Mouse (Mus musculus) frontal cortex, adult 2 months (tissue): ENCODE measurements at regions not wholly inside any gene's neighbourhood (a gene's known extent, or its start where the extent isn't known, plus 50 kb on each side); places are given as distances from the start of the nearest gene placed in this dataset.

Experiments
- DNase-seq, 2 experiments: peaks; one replicate each; pipeline ENCODE4 v3.0.0; 2022; ENCODE audit warnings: low spot score in 1 of 2; ENCODE audit errors: extremely low spot score in 1 of 2

GRCm38 (mm10) chr1:122607309-122607708, 1039.5 kb upstream of the Ddx18 start:
- DNase-seq, result no peak

- DNase-seq, result peak in 1 of 2 experiments; percentile 27
These were observed 1008.2 kb upstream of the Ddx18 start for GRCm38 (mm10) chr1:122575954-122576353.

GRCm38 (mm10) chr1:122551596-122551995, 983.8 kb upstream of the Ddx18 start:
- DNase-seq, result no peak

GRCm38 (mm10) chr1:122509580-122509979, 941.8 kb upstream of the Ddx18 start:
- no peak for DNase-seq

GRCm38 (mm10) chr1:122501707-122502106, 933.9 kb upstream of the Ddx18 start:
- DNase-seq, result no peak

- no peak for DNase-seq
These were observed 910.2 kb upstream of the Ddx18 start for GRCm38 (mm10) chr1:122478003-122478402.

GRCm38 (mm10) chr1:122463931-122464330, 896.1 kb upstream of the Ddx18 start:
- DNase-seq, result no peak

- DNase-seq, result no peak
These were observed 891.3 kb upstream of the Ddx18 start for GRCm38 (mm10) chr1:122459056-122459455.

GRCm38 (mm10) chr1:122454881-122455280, 887.1 kb upstream of the Ddx18 start:
- no peak for DNase-seq

- DNase-seq, result no peak
These were observed 885.8 kb upstream of the Ddx18 start for GRCm38 (mm10) chr1:122453617-122454016.

- no peak for DNase-seq
These were observed 871.6 kb upstream of the Ddx18 start for GRCm38 (mm10) chr1:122439358-122439757.

- DNase-seq, result no peak
These were observed 855.7 kb upstream of the Ddx18 start for GRCm38 (mm10) chr1:122423503-122423902.

- peak; percentile 45 to 63 for DNase-seq
These were observed 828.6 kb upstream of the Ddx18 start for GRCm38 (mm10) chr1:122396342-122396741.

GRCm38 (mm10) chr1:122393660-122394355, 826.0 kb upstream of the Ddx18 start:
- DNase-seq, result peak; percentile 21 to 34

GRCm38 (mm10) chr1:122357015-122357414, 789.2 kb upstream of the Ddx18 start:
- DNase-seq, result peak; percentile 85 to 99

GRCm38 (mm10) chr1:122351530-122351929, 783.7 kb upstream of the Ddx18 start:
- DNase-seq, result peak in 1 of 2 experiments; percentile 47

GRCm38 (mm10) chr1:122333267-122333666, 765.5 kb upstream of the Ddx18 start:
- no peak for DNase-seq

GRCm38 (mm10) chr1:122328276-122328675, 760.5 kb upstream of the Ddx18 start:
- DNase-seq, result no peak
